Mouse (Mus musculus) cerebellum, adult 18-20 months (tissue): ENCODE results near the gene Spint2.
"Not testable (repeated sequence)": the region's sequence is repeated elsewhere in the genome, so short reads cannot be mapped to it uniquely, and the experiment has no call there.

Source experiments
- DNase-seq, 2 experiments: peaks; one replicate each; pipeline ENCODE4 v3.0.0; 2021

Gene Spint2

DNA sequence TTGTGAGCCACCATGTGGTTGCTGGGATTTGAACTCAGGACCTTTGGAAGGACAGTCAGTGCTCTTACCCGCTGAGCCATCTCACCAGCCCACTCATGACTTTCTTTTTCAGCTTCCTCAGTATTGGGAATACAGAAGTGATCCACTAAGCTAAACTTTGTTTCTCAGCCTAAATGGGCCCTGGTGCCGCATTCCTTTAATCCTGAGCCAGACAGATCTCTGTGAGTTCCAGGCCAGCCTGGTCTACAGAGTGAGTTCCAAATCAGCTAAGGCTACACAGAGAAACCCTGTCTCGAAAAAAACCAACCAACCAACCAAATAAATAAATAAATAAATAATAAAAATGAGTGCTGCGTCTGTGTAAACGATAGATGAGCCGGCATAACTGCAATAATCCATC, 44.1 kb downstream of the Spint2 start:
- not testable (repeated sequence) for DNase-seq

DNA sequence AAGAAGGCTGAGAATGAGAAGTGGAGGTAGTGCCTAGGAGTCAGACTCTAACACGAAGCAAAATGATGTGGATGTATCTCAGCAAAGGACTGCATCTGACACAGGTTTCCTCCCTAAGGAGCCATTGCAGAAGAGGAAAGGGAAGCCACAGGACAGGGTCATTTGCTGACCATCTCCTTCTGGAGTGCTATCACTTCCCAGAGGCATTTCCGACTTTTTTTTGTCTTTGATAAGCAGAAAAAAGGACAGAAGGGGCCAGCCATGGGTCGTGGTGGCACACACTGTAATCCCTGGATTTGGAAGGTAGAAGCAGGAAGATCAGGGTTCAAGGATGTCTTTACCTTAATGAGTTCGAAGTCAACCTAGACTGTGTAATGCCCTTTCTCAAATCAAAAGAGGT, 45.1 kb downstream of the Spint2 start:
- no peak for DNase-seq

GRCm38 (mm10) chr7:29234661-29235060, 47.1 kb downstream of the Spint2 start:
- no peak for DNase-seq

GRCm38 (mm10) chr7:29233745-29234144, 48.0 kb downstream of the Spint2 start:
- DNase-seq = no peak

- DNase-seq = no peak
Observed at GRCm38 (mm10) chr7:29232247-29233013, 49.3 kb downstream of the Spint2 start, which contains the start of gene Kcnk6. Gene Kcnk6 (minus strand): TSS chr7:29232515.

GRCm38 (mm10) chr7:29231517-29231916, 50.2 kb downstream of the Spint2 start:
- DNase-seq = no peak

GRCm38 (mm10) chr7:29230560-29230959, 51.2 kb downstream of the Spint2 start:
- DNase-seq = no peak

- DNase-seq = no peak
Observed at GRCm38 (mm10) chr7:29228202-29228601, 53.5 kb downstream of the Spint2 start.

GRCm38 (mm10) chr7:29225520-29225919, 56.2 kb downstream of the Spint2 start:
- DNase-seq = no peak

DNA sequence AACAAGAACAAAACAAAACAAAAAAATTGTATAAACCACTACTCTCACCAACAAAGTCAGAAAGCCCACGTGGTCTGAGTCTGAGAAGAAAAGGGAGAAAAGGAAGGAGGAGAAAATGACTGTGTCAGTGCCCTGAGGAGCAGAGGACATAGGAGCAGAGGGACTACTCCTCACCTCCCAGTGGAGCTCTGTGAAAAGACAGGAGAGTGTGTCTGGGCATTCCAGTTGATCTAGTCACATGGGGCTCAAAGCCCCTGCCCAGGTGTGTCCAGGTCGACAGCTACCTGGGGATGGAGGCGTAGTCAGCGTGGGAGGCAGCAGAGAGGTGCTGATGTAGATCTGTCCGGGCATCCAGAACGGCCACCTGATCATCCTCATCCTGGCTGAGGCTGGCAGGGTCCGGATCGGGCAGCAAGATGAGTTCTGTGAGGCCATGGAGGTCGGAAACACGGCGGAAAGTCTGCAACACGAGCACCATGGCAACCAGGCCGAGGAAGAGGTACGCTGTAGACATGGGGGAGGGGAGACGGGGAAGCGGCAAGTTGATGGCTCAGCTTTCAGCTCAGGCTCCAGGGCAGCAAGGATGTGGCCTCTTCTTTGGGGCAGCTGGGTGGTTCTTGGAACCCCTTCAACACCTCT, 56.8 kb downstream of the Spint2 start:
- no peak for DNase-seq

GRCm38 (mm10) chr7:29214846-29215245, 66.9 kb downstream of the Spint2 start:
- no peak for DNase-seq

DNA sequence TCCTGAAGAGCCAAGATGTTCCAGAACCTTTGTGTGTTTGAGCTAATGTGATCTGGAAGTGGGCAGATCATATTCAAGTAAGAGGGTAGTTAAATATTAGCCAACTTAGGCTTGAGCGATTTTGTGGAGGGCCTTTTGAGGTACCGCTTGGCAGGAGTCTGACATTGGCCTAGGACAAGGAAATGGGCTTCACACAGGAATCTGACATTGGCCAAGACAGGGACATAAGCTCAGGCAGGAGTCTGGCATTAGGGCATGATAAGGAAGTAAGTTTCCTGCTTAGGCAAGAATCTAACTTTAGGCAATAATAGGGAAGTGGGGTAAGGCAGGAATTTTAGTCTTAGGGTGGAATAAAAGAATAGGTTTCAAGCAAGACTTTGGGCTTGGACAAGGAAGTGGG, 67.5 kb downstream of the Spint2 start:
- DNase-seq = no peak

GRCm38 (mm10) chr7:29213675-29214082, 68.0 kb downstream of the Spint2 start, which contains the start of gene Catsperg1:
Gene Catsperg1 (minus strand): TSS chr7:29214035.
- DNase-seq = peak; percentile 34 to 41

- DNase-seq = not testable (repeated sequence)
Observed at GRCm38 (mm10) chr7:29212775-29213560, 68.7 kb downstream of the Spint2 start.

- DNase-seq = no peak
Observed at GRCm38 (mm10) chr7:29212199-29212765, 69.4 kb downstream of the Spint2 start.

DNA sequence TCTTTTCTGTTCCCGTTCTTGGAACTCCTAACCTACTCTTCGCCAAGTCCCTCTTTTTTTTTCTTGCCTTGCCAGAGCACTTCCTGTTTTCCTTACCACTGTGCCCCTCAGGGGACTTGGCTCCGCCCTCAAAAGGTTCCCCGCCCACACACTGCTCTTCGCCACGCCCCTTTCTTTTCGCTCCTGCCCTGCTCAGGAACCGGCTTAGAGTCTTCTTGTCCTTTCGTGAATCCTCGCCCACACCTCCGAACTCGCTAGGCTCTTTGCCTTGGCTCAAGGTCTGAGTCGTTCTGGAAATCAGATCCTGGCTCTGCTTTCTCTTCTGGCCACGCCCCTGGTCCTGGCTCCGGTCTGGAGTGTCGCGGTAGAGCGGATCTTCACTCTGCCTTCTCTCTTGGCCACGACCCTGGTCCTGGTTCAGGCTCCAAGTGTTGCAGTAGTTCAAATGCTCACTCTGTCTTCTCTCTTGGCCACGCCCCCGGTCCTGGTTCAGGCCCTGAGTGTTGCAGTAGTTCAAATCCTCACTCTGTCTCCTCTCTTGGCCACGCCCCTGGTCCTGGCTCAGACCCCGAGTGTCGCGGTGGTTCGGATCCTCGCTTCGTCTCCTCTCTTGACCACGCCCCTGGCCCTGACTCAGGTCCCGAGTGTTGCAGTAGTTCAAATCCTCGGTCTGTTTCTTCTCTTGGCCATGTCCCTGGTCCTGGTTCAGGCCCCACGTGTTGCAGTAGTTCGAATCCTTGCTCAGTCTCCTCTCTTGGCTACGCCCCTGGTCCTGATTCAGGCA, 70.1 kb downstream of the Spint2 start:
- peak; percentile 30 to 47 for DNase-seq

GRCm38 (mm10) chr7:29211013-29211412, 70.7 kb downstream of the Spint2 start:
- not testable (repeated sequence) for DNase-seq
